9 mouse cellular contexts compared by ENCODE assay signal in the genomic region with DNA sequence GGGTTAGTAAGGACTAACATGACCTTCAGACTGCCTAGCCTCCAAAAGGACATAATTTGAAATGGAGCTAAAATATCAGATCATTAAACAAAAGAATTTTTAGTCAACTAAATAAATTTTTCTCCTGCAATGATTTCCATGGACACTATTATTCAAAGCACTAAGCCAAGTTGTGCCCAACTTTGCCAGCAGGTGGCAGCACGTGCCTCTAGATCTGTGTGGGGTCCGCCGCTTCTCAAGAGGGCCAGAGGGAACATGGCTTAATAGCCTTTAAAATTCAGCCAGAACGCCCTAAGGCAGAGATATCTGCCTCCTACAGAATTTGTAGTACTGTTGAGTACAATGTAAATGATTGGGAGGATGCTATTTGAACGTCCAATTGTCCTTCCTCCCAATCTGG.
DNase-seq lines count a peak whose midpoint lies in the region; ATAC-seq and TF ChIP-seq lines count a peak whose summit lies in the region.
"Had no signal": no experiment of that assay in that cellular context is flagged by ENCODE, and none has a peak within 500 bp of the region (broad histone marks: within the 10 kb centered on the region; RNA-seq: fewer than 3 reads in every experiment).

No protein-coding gene starts in this region.

- H3K27me3 ChIP-seq in forebrain, embryonic 13.5 days, result no peaks in the 10 kb centered on the region
- peaks cover 22% of the 10 kb centered on the region for H3K27me3 ChIP-seq in hindbrain, embryonic 13.5 days

- no peaks in the 10 kb centered on the region for H3K9me3 ChIP-seq in forebrain, embryonic 13.5 days (replicated peaks)
- no peaks in the 10 kb centered on the region for H3K9me3 ChIP-seq in hindbrain, embryonic 13.5 days

- no peaks in the 10 kb centered on the region for H3K36me3 ChIP-seq in forebrain, embryonic 13.5 days (ENCODE audit: poor library complexity, severe bottlenecking)
- no peaks in the 10 kb centered on the region for H3K36me3 ChIP-seq in hindbrain, embryonic 13.5 days

- H3K4me2 ChIP-seq in forebrain, embryonic 13.5 days, result no peak overlapping the region
- no peak overlapping the region for H3K4me2 ChIP-seq in hindbrain, embryonic 13.5 days

- H3K9ac ChIP-seq in forebrain, embryonic 13.5 days, result no peak overlapping the region
- H3K9ac ChIP-seq in hindbrain, embryonic 13.5 days, result no peak overlapping the region

- no peak for ATAC-seq in CD4-positive, CD25-positive, alpha-beta regulatory T cell, adult 4 months
- peak; percentile 54; the same call in 1 of the 2 replicates for ATAC-seq in forebrain, embryonic 13.5 days
- peak; percentile 47; the same call in 1 of the 2 replicates for ATAC-seq in hindbrain, embryonic 13.5 days (ENCODE audit: low FRiP score)

- 10% methylated on average over 5 of the region's 5 CpGs for WGBS in forebrain, embryonic 13.5 days
- whole genome bisulfite sequencing in hindbrain, embryonic 13.5 days, result 3% methylated on average over 5 of the region's 5 CpGs

- 0 out of 2 replicates have a peak, but pooled peaks cover 18% of the 10 kb centered on the region for H3K4me1 ChIP-seq in forebrain, embryonic 13.5 days
- H3K4me1 ChIP-seq in hindbrain, embryonic 13.5 days (replicated peaks), result peaks cover 38% of the 10 kb centered on the region

- H3K4me3 ChIP-seq in forebrain, embryonic 13.5 days, result no peak overlapping the region
- H3K4me3 ChIP-seq in hindbrain, embryonic 13.5 days, result no peak overlapping the region
- H3K4me3 ChIP-seq: myocyte had no signal

- TF ChIP-seq POLR2A in brain, embryonic 14.5 days (IDR thresholded peaks at IDR 0.05; ENCODE audit: borderline replicate concordance, extremely low read depth, insufficient read depth, insufficient read length, poor library complexity, severe bottlenecking), result no peak

- peak; percentile 85 for DNase-seq in CD4-positive, CD25-positive, alpha-beta regulatory T cell, adult 2 months (ENCODE audit: low read depth, low spot score)
- DNase-seq in brain, embryonic 14.5 days (ENCODE audit: low read depth), result peak; percentile 90
- DNase-seq in left cerebral cortex, adult 8-10 months (ENCODE audit: low spot score in 2 of 2), result peak; percentile 44 to 88
- peak; percentile 84 for DNase-seq in mesoderm, embryonic 11.5 days (ENCODE audit: low read depth, low spot score)
- peak; percentile 93 for DNase-seq in right cerebral cortex, postnatal 4 days

- H3K27ac ChIP-seq in forebrain, embryonic 13.5 days, result no peak overlapping the region
- no peak overlapping the region for H3K27ac ChIP-seq in hindbrain, embryonic 13.5 days

- peak; percentile 91 for TF ChIP-seq CTCF in brain, embryonic 14.5 days (IDR thresholded peaks at IDR 0.05; ENCODE audit: borderline replicate concordance, extremely low read depth, insufficient read depth, insufficient read length)
